Mouse (Mus musculus): ENCODE measurements around the gene Fos.

- TF ChIP-seq CTCF (IDR thresholded peaks at IDR 0.05; ENCODE audit: borderline replicate concordance, control insufficient read depth, extremely low read depth, insufficient read depth, low read length, poor library complexity) (no peak), POLR2A (IDR thresholded peaks at IDR 0.05; ENCODE audit: control insufficient read depth, extremely low read depth, insufficient read depth, low read length, poor library complexity) (no peak)
These were observed 16.7 kb upstream of the Fos start for GRCm38 (mm10) chr12:85456966-85457505.
